Mouse (Mus musculus): ENCODE measurements around the gene Olfr1106.

Gene Olfr1106

GRCm38 (mm10) chr2:87052173-87052572 is at the start of gene Olfr1106:
Olfr1106 (minus strand) TSS chr2:87052273.
- DNase-seq (ENCODE audit: low spot score), result no peak

GRCm38 (mm10) chr2:87095908-87096307 is 43.8 kb upstream of the Olfr1106 start, which contains the start of gene Olfr1109:
Olfr1109 (minus strand) TSS chr2:87096008.
- no peak for DNase-seq (ENCODE audit: low spot score)

- no peak for DNase-seq (ENCODE audit: low spot score)
Observed at GRCm38 (mm10) chr2:87075717-87076116, 23.6 kb upstream of the Olfr1106 start, which contains the start of gene Olfr1107. Olfr1107 (minus strand) TSS chr2:87075817.

GRCm38 (mm10) chr2:87036431-87036830 is 15.6 kb downstream of the Olfr1106 start, which contains the start of gene Olfr1105:
Olfr1105 (minus strand) TSS chr2:87036531.
- DNase-seq (ENCODE audit: low spot score), result no peak

- no peak for DNase-seq (ENCODE audit: low spot score)
Observed at GRCm38 (mm10) chr2:87026980-87027379, 25.1 kb downstream of the Olfr1106 start, which contains the start of gene Olfr1104. Olfr1104 (minus strand) TSS chr2:87027080.

GRCm38 (mm10) chr2:86998098-86998497 is 54.0 kb downstream of the Olfr1106 start, which contains the start of gene Olfr1102:
Olfr1102 (plus strand) TSS chr2:86998398.
- no peak for DNase-seq (ENCODE audit: low spot score)

Data from embryo, embryonic 10.5 days (tissue).